Mouse (Mus musculus): ENCODE results near the gene Sowahc.

Sowahc gene

DNA sequence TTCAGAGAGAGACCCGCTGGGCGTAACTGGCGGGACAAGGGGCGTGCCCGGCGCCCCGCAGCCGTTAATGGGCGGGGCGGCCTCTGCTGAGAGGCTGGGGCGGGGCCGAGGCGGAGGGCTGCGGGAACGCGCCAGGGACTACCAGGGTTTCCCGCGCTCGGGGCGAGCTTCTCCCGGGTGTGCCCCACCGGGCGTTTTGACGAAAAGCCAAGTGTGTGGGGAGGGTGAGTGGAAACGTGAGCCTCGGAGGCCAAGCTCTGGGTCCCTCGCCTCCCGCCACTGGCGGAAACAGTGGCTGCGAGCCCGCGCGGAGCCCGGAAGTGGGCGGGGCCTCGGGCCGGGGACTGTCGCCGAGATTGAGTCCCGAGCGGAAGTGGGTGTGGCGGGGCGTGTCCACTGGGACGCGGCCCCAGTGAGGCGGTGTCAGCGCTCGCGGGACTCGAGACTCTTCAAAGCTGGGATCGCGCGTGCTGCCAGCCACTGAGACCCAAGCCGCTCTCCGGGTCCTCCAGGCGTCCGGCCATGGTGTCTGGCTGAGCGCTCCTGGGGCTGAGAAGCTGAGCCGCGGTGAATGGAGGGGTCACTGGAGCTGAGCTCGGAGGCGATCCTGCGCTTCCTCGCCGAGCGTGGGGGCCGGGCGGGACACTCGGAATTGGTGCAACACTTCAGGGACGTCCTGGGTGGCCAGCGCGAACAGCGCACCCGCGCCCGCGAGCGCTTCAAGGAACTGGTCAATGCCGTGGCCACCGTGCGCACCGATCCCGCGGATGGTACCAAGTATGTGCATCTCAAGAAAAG is at the start of gene Sowahc, which contains the start of gene Sept10:
Sowahc (plus strand) TSS at position 481 of the 798 bp plus-strand sequence.
Sept10 (minus strand) TSS at position 375 of the 798 bp plus-strand sequence.
- peak; percentile 98 for DNase-seq (ENCODE audit: low read depth, low spot score)

DNA sequence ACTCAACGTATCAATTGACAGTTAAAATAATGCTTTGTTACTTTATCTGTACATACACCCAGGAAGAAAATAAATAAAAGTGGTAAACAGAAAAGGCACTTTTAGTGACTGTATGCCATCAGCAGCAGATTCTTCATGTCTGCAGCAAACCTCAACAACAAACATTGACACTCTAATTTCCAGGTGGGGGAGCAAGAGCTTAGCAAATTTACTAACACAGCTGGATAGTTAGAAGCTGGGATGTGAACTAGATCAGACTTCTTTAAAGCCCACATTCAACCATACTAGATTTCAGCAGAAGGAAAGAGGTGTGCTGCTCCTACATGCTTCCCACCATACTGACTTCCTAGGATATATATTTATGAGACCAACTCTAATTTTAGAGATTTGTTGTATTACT is 49.2 kb upstream of the Sowahc start:
- DNase-seq (ENCODE audit: low read depth, low spot score) = no peak

DNA sequence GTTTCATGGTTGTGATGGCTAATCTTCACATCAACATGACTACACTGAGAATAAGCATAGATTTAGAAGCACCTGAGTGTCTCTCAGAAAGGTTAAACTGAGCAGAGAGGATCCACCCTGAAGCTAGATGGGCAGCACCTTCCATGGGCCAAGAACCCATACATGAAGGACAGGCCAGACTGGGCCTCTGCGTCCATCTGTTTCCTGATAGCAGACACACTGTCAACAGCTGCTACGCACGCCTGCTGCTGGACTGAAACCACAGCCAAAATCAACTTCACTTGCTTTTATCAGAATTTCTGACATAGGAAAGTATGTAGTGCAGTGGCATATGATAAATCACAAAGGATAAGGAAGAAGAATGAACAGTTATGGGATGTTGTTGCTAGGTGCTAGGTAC is 42.1 kb upstream of the Sowahc start:
- DNase-seq (ENCODE audit: low read depth, low spot score) = no peak

DNA sequence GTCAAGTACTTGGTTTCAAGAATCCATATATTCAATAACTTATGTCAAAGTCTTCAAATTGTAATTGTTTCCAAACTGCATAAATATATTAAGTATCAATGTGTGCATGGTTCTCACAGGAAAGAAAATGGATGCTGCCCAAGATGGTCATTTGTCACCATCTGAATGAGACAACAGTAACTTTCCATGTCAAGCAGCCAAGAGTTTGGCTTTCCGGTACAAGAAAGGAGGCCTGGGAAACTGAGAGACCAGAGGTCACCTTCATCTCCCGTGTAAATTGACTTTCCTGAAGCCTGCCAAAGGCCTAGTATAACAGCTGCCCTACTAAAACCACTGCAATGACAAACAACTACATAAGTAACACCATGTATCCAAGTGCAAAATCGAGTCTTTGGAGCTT is 39.4 kb upstream of the Sowahc start:
- no peak for DNase-seq (ENCODE audit: low read depth, low spot score)

DNA sequence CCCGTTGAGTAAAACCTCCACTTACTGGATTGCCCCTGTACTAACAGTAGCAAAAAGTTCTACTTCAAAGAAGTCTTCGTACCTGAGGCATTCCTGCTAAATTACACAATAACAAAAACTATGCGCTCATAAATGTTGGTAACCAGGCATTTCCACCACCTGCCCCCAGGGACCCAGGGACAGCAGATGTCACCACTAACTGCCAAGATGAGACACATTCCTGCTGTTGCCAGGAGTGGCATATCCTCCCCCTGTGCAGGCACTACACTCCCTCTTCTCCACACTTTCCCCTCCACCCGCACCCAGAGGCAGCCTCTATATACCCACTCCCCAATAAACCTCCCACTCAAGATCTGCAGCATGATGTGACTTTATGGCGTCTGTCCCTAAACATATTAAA is 26.9 kb upstream of the Sowahc start:
- DNase-seq (ENCODE audit: low read depth, low spot score) = no peak

DNA sequence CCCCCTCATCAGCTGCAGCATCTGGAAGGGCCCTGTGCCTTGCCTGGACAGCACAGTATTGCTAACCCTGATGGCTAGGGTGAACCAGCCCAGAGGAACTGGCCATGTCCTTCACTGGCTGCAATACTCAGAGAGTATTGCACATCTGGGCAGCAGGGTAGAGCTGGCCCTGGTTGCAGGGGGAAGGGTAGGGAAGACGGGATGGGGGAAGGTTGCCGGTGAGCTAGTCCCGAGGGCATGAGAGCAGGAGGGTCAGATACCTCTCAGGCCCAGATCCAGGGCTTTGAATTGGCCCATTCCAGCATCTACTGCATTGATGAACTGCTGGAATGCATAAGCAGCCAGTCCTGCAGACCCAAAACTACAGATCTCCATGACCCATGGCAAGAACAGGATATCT is 25.0 kb upstream of the Sowahc start:
- DNase-seq (ENCODE audit: low read depth, low spot score) = no peak

DNA sequence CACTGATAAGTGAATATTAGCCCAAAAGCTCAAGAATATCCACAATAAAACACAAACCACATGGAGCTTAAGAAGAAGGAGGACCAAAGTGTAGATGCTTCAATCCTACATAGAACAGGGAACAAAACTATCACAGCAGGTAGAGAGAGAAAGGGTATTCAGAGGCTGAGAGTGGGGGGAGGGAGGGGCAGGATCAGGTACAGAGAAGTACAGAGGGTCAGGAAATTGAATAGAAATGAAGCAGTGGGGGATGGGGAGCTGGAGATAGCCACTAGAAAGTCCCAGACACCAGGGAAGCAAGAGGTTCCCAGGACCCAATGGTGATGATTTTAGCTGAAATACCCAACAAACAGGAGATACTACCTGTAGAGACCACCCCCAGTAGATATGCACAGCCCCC is 21.7 kb upstream of the Sowahc start:
- DNase-seq (ENCODE audit: low read depth, low spot score) = peak; percentile 18

DNA sequence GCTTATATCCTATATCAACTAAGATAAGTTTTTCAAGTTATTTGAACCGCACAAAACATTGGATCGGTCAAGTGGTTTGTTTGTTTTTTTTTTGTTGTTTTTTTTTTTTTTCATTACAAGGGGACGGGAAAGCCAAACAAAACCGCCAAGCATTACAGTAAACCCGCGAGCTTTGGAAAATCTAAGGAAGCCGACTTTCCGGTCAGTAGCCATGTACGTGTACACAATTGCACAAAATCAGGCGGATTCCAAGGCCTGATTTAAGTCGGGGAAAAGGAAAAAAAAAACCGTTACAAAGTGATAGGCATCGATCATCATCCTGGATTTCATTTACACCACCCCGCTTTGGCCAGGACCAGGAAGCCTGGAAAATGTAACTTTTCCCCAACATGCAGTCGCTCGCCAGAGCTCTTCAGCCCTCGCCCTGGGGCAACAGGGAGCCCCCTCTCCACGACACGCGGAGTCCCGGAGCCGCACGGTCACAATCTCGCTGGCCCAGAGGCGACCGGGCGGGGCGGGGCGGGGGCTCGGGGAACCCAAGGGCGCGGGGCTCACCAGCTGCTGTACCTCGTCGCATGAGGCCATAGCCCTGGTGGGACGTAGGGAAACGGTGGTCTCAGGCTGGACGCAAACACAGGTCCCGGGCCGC is 805 bp upstream of the Sowahc start:
- DNase-seq (ENCODE audit: low read depth, low spot score) = peak; percentile 41

DNA sequence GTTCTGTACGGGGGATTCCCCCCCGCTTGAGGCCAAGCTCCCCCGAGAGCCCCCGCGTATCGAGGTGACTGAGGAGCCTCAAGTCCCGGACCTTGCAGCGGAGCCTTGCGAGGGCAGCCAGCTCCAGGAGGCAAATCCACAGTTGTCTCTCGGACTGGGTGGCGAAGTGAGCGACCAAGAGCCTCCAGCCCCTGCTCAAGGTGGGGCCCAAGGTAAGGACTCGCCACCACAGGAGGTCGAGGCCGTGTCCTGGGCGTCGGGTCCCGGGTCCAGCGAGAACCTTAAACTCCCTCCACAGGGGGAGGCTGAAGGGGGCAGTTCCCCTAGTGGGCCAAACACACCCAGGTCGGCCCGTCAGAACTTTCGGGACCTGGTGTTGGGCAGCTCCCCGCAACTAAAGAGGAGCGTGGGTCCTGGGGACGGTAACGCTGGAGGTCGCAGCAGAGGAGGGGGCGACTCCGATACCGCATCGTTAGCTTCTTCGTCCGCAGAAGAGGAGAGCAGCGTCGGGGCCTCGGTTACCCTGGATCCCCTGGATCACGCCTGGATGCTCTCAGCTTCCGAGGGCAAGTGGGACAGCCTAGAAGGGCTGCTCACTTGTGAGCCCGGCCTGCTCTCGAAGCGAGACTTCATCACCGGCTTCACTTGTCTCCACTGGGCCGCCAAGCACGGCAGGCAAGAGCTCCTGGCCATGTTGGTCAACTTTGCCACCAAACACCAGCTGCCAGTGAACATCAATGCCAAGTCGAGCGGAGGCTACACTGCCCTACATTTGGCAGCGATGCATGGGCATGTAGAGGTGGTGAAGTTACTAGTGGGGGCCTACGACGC is 733 bp downstream of the Sowahc start:
- DNase-seq (ENCODE audit: low read depth, low spot score) = peak; percentile 40

DNA sequence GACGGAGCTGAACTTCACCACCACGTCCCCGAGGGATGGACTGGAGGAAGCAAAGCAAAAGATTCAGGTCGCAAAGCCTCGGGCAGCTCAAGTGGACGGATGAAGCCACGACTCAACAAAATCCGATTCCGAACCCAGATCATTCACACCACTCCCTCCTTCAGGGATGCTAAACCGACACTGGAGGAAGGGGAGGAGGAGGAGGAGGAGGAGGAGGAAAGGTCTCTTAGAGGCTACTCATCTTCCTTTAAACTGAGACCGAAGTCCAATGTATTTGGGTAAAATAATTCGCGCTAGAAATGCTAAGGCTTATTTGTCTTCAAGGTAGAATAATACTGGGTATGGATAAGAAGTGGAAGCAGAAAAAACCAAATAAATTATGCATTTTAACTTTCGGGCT is 1.5 kb downstream of the Sowahc start:
- no peak for DNase-seq (ENCODE audit: low read depth, low spot score)

DNA sequence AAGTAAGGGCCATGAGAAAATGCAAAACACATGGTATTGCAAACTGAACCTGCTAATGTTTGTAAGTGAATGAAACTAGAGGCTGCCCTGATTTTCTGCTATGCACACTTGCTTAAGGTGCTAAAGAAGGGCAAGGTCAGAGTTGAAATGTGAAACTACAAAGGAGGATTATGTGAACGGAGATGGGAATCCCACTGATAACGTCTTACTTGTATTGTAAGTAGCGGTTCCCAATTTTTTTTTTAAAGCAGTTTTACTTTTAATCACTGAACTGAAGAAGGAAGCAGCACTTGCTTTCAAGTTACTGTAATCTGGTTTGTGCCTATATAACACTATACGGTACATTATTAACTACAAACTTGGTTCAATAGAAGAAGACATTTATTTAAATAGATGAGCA is 2.1 kb downstream of the Sowahc start:
- no peak for DNase-seq (ENCODE audit: low read depth, low spot score)

DNA sequence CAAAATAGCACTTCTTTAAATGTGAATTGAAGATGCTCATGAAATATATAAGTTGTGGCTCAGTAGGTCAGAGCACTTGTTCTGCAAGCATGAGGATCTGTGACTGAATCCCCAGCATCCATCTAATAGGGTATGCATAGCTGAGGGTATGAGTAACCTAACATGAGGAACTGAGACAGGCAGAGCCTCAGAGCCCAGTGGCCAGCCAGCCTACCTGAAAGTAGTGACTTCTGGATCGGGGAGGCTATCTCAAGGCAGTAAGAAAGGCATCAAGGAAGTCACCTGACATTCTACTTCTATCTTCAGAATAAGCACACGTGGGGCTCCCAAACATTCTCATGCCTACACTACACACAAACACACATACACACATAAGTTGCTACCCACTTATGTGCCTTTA is 3.4 kb downstream of the Sowahc start:
- DNase-seq (ENCODE audit: low read depth, low spot score) = no peak

DNA sequence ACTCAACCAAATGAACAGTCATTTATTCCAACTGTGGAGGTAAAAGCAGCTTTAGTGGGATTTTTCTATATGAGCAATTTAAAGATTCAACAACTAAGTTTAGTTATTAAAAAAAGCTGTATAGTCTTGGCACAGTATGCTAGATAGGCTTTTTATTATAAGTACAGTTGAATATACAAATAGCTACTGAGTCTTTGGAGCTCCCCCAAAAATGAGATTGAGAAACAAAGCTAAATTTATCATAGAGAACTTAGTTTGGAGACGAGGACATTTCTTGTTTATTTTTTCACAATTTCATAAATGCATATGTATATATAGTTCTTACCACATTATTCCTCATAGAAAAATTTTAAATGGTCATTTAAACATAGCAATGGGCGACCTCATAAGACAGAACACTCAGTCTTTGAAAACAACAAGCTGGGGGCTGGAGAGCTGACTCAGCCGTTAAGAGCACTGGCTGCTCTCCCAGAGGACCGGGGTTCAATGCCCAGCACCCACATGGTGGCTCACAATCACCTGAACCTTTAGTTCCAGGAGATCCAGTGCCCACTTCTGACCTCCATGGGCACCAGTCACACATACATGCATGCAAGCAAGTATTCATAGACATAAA is 7.6 kb downstream of the Sowahc start:
- no peak for DNase-seq (ENCODE audit: low read depth, low spot score)

DNA sequence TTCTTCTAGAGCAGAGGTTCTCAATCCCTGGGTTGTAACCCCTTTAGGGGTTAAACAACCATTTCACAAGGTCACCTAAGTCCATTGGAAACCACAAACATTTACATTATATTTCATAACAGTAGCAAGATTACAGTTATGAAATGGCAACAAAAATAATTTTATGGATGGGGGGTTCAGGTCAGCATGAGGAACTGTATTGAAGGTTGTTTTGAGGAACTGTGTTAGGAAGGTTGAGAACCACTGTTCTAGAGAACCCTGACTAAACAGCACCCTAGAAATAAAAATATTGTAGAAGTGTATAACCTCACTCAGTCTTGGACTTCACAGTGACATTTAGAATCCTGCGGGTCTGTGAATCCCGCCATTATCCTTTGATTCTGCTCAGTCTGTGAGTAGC is 13.5 kb downstream of the Sowahc start:
- DNase-seq (ENCODE audit: low read depth, low spot score) = no peak

DNA sequence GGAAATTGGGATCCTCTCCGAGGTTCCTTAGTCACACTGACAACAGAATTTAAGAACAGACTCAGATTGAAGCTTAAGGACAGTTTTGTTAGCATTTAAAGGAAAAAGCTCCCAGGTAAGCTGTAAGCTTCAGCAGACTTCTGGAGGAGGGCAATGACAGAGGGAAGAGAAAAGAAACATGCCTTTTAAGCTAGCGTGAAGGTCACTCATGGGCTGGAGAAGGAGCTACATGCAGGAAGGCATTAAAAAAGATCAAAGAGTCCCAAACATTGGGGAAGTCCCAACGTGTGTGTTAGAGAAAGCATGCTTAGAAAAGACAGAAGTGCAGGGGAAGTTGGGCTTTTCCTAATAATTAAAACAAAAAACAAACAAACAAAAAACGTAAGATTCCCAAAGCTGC is 14.1 kb downstream of the Sowahc start:
- no peak for DNase-seq (ENCODE audit: low read depth, low spot score)

DNA sequence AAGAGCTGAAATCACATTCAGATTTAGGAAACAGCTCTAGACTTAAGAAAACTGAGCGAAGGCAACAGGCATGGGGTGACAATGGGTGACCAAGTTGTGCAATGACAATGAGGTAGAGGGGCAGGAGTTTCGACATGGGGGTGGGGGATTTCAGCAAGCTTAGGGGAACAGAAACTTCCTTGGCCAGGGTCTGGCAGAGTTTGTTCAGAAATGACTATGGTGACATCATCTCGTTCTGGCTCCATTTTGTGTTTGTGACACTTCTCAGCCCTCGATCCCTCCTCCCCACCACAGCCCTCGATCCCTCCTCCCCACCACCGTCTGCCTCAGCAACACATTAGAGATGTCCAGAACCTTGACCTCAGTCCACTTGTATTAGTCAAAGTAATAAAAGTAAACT is 14.7 kb downstream of the Sowahc start:
- no peak for DNase-seq (ENCODE audit: low read depth, low spot score)

DNA sequence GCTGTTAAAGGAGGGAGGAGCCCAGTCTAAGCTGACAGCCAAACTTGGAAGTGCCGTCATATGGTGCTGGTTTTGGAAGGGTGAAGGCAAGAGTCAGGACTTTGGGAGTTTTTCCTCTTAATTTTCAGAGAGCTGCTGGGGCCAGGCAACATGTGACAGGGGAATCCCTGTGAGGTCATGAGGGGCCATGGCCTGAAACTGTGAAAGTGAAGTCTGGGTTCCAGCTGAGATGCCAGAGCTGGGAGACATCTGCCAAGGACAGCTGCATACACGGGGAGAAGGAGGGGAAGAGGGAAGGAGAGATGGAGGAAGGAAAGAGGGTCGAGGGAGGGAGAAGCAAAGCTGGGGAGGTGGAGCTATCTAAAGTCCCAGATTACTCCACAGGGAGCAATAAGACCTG is 16.0 kb downstream of the Sowahc start:
- no peak for DNase-seq (ENCODE audit: low read depth, low spot score)

DNA sequence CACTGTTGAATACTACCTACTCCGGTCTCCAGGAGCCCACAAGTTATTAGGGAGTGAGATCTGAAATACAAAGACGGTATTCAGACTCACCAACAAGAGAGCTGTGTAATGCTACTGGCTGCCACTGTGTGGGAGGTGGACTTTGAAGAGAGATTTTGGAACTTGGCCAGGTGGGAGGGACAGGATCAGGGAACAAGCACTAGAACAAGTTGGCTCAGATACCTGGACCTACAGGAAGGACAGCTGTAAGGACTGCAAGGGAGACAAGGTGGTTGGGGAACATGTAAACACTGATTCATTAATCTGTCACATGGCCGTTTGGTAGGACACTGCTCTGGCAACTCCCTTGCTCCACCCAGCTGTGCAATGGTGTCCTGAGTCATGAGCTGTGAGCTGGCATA is 19.4 kb downstream of the Sowahc start:
- peak; percentile 34 for DNase-seq (ENCODE audit: low read depth, low spot score)

DNA sequence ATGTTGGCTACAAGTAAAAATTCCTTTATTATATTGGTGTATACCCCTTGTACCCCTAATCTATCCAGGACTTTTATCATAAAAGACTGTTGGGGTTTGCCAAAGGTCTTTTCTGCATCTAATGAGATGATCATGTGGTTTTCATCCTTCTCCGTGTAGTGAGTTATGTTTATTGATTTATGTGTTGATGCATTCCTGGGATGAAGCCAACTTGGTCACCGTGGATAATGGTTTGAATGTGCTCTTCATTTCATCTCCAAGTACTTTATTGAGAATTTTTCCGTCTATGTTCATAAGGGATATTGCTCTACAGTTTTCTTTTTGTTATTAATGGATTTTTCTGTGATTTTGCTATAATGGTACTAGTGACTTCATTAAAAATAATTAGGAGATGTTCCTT is 27.8 kb downstream of the Sowahc start:
- no peak for DNase-seq (ENCODE audit: low read depth, low spot score)

DNA sequence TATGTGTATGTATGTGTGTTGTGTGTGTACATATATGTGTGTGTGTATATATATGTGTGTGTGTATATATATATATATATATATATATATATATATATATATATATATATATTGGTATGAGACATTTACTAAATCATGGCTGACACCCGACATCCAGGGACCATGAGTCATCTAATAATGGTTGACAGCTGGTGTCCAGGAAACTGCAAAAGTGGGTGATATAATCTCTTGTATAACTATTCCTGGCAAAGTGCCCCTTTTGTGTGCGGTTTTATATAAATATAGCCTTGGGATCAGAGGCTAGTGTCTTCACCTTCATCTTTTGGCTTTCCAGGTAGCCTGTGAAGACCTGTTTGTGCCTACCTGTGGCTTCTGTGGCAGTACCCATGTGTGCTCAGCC is 28.9 kb downstream of the Sowahc start:
- DNase-seq (ENCODE audit: low read depth, low spot score) = no peak

DNA sequence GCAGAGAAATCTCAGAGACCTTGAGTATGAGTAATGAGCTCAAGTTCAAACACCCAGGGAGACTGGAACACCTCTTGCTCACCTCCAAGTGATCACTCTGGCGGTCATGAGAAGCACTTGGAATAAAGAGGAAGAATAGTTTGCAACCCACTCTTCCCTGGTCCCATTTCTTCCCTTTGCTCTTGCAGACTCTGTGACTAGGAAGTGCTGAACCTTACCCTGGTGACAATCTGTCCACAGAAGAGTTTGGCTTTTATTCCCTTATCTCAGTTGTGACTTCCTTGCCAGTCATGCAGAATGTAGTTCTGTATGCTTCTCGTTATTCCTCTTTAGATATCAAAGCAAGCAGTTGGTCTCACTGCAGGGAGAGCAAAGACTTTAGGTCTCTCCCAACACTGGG is 30.2 kb downstream of the Sowahc start:
- no peak for DNase-seq (ENCODE audit: low read depth, low spot score)

DNA sequence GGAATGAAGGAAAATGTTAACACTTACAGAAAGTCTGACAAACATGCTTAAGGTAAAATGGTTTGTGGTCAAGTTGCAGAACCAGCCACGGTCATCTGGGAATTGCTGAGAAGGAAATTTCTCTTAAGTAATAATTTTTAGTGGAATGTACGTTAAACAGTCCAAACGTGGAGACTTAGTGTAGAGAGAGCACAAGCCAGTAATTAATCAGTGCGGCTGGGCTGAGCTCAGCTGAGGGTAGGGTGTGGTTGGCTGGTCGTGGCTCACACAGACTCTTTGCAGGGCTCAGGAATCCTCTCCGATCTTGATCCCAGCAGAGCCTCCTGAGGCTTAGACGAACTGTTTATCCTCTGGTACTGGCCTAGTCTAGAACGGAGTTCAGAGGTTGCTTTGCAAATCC is 30.6 kb downstream of the Sowahc start:
- DNase-seq (ENCODE audit: low read depth, low spot score) = no peak
